Mouse (Mus musculus): ENCODE measurements around the gene Ndufv1. TPM values are rescaled to one million over a fixed set of nuclear protein-coding genes. Genes with fewer than 3 reads are reported as not detected.
"Not testable (repeated sequence)": the region's sequence is repeated elsewhere in the genome, so short reads cannot be mapped to it uniquely, and the experiment has no call there.

Ndufv1 gene
- polyA plus RNA-seq, 1 experiment, result 165 TPM

DNA sequence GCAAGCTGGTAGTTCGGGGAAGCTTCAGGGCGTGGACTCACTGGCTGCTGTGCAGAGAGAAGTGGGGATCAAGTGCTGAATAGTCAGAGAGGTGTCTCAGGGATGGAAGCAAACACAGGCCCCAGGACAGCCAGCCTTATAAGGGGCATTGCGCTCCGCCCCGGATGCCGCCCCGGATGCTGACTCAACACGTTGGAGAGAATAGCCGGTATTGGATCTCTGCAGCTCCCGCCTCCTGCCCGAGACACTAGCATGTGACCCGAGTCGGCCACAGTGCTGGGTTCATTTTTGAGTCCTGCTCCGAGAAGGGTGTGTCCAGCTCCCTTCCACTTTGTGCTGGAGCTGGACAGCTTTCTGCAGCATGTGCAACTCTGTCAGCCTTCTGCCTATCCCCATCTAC is 29.5 kb upstream of the Ndufv1 start:
- no peak for DNase-seq (ENCODE audit: low read depth)

DNA sequence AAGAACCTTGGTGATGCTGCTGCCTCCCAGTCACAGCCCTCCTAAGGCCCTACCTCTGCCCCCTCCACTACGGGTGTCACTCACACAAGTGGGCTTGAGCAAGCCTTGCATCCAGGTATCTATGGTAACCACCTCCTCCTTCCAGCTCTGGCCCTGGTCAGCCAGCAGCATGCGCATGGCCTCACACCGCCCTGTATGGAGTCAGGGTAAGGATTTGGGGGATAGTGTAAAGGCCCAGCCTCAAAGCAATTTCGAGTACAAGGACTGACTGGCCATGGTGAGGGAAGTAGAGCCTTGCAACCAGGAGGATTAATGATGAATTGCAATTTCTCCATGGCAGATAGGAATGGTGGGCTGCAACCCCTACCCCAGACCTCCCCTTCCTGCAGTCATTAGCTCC is 28.9 kb upstream of the Ndufv1 start:
- not testable (repeated sequence) for DNase-seq (ENCODE audit: low read depth)

DNA sequence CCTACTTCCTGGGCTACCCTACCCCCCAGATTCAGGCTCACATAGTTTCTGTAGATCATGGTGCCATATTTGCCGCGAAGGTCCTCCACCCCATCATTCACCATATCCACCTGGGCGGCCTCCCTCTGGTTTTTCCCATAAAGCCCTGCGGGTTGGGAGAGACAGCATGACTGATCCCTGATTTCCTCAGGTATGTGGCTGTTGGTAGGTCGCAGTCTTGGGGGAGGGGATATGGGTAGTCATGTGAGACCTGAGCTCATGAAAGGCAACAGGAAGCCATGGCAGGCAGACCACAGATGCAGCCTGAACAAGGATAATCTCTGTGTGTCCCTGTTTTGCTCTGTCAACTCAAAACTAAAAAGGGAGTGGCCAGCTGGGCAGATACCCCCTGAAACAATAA is 28.3 kb upstream of the Ndufv1 start:
- not testable (repeated sequence) for DNase-seq (ENCODE audit: low read depth)

DNA sequence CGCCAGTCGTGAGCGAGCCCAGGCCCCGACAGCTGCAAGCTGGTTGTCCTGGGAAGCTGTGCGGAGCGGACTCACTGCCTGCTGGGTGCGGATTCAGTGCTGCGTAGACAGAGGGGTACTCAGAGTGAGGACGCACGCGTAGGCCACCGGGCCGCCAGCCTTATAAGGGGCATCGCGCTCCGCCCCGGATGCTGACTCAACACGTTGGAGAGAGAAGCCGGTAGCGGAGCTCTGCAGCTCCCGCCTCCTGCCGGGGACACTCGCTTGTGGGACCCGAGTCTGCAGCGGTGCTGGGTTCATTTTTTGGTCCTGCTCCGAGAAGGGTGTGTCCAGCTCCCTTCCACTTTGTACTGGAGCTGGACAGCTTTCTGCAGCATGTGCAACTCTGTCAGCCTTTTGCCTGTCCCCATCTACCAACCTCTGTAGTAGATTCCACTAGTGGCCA is 25.2 kb upstream of the Ndufv1 start, which contains the start of gene Gstp1:
Gene Gstp1, minus strand, starts transcription at position 198 of the 445 bp plus-strand sequence.
- no peak for DNase-seq (ENCODE audit: low read depth)

DNA sequence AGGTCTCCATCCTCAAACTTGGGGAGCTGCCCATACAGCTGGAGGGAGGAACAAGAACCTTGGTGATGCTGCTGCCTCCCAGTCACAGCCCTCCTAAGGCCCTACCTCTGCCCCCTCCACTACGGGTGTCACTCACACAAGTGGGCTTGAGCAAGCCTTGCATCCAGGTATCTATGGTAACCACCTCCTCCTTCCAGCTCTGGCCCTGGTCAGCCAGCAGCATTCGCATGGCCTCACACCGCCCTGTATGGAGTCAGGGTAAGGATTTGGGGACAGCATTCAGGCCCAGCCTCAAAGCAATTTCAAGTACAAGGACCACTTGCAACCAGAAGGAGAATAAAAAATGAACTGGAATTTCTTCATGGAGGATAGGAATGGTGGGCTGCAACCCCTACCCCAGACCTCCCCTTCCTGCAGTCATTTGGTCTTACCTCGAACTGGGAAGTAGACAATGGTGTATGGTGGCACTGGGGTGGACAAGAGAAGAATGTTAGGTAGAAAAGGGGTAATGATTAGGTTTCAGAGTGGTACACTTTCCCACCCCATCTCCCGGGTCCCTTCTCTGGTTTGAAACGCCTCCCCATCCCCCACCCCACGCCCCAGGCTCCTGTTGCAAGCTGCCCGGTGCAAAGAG is 24.7 kb upstream of the Ndufv1 start:
- DNase-seq (ENCODE audit: low read depth), result not testable (repeated sequence)

DNA sequence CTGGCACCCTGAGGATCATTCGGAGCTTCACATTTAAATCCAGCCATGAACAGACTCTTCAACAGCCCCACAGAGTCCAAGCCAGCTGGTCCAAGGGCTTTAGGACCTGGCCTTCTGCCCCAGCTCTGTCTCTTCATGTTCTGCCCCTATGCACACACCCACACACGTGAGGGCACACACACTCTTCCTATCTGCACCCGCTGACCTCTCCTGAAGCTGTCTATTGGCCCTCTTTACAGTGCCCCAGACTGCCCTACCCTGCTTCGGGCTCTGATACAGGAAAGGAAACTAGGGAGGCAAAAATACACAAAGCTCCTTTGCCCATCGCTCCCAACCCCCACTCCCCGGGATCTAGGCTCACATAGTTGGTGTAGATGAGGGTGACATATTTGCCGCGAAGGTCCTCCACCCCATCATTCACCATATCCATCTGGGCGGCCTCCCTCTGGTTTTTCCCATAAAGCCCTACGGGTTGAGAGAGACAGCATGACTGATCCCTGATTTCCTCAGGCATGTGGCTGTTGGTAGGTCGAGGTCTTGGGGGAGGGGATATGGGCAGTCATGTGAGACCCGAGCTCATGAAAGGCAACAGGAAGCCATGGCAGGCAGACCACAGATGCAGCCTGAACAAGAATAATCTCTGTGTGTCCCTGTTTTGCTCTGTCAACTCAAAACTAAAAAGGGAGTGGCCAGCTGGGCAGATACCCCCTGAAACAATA is 23.9 kb upstream of the Ndufv1 start:
- no peak for DNase-seq (ENCODE audit: low read depth)

DNA sequence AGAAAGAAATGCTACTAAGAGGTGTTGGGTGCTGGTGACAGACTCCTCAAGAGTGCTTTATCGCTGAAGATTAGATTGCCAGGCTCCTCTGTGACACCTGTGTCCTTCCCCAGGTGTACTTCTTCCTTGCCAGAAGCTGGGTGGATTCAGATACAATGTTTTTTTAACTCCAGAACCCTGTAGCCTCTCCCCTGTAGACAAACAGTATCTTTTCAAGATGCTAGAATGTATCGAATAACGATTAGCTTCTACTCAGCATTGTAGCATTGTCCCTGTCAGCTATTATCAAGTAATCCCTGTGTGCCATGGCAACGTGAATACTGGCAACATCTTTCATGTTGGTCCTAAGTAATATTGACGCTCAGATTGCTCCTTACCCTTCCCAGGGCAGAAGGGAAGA is 21.1 kb upstream of the Ndufv1 start:
- DNase-seq (ENCODE audit: low read depth), result no peak

DNA sequence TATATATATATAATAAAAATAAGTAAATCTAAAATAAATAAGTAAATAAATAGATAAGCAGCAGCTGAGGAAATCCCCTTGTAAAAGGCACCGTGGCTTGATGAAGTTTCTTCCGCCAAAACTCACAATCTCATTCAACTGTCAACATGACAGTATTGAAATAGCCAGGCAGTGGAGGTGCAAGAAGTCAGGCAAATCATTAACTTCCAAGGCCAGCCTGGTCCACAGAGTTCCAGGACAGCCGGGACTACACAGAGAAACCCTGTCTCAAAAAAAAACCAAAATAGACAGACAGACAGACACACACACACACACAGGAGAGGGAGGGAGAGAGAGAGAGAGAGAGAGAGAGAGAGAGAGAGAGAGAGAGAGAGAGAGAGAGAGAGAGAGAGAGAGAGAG is 20.7 kb upstream of the Ndufv1 start:
- no peak for DNase-seq (ENCODE audit: low read depth)

DNA sequence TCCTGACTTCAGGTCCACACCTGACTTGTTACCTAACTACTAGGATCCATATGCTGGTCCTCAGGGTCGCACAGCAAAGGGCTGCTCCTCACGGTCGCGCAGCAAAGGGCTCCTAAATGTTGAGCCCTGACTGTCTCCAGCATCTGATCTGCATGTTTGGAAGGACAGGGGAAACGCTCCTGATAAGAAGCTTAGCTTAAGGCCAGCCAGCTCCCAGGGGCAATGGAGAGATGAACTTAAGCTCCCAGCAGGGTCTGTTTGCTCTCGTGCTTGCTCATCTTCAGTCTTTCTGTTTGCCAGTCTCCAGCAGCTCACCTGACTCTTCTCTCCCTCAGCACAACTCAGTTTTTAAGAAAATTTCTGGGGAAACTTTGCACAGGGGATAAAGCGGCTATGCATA is 20.1 kb upstream of the Ndufv1 start:
- no peak for DNase-seq (ENCODE audit: low read depth)

DNA sequence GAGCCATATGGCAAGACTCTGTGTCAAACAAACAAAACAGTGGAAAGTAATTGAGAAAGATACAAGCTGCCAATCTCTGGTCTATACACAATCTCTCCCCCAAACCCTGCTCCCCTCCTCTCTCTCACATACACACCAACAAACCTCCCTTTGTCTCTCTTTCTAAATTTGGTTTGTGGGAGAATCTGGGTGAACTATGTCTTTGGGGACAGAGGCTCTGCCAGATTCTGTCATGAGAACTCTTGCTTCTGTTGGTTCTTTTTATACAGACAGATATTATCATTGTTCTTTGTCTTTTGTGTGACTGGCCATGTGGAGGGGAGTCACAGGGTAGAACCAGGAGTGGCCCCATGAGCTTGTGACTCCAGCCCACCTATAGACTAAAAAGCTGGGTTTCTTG is 15.0 kb upstream of the Ndufv1 start:
- DNase-seq (ENCODE audit: low read depth), result no peak

DNA sequence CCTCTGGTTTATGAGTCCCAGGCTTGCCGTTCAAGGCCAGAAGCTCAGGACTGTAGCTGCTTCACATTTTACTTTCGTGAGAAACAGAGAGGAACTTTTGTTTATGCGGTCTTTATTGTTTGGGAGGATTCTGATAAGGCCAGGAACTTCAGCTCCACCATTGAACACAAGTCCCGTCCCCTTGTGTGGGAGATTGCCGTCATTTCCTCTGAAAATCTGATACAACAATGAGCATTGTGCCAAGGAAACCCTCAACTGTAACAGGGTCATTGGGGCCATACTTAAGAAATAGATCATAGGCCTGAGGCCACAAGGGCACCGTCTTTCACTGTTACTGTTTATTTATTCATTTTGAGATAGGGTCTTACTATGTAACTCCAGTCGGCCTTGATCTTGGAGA is 10.6 kb upstream of the Ndufv1 start:
- DNase-seq (ENCODE audit: low read depth), result no peak

DNA sequence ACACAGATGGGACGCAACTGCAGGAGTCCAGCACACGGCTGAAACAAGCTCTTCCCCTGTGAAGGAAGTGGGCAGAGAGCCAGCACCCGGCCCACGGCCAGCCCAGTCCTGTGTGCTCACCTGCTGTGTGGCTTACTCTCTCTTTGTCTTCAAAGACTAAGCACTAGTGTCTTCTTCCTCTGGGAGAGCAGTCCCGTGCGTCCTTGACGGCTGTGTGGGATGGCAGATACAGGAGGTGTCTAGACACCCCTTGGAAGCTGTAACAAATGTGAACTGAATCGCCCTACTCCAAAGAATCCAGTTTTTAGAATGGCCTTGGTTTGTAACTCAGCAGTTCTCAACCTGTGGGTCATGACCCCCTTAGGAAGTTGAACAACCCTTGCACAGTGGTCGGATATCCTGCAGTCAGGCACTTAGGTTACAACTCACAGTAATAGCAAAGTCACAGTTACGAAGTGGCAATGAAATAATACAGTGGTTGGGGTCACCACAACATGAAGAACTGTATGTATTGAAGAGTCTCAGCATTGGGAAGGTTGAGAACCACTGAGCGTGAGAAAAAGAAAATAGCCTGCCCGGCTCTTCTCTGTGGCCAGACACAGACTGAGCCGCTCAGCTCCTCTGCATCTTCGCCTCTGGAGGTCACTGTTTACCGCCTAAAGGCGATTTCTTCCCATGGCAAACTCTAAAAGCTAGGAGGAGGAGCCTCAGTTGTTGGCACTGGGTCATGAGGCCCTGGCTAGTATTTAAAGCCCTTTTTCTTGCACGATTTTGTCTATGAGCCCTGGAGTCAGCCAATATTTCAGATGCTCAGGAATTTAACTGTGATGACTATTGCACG is 6.4 kb upstream of the Ndufv1 start:
- DNase-seq (ENCODE audit: low read depth), result peak; percentile 44

DNA sequence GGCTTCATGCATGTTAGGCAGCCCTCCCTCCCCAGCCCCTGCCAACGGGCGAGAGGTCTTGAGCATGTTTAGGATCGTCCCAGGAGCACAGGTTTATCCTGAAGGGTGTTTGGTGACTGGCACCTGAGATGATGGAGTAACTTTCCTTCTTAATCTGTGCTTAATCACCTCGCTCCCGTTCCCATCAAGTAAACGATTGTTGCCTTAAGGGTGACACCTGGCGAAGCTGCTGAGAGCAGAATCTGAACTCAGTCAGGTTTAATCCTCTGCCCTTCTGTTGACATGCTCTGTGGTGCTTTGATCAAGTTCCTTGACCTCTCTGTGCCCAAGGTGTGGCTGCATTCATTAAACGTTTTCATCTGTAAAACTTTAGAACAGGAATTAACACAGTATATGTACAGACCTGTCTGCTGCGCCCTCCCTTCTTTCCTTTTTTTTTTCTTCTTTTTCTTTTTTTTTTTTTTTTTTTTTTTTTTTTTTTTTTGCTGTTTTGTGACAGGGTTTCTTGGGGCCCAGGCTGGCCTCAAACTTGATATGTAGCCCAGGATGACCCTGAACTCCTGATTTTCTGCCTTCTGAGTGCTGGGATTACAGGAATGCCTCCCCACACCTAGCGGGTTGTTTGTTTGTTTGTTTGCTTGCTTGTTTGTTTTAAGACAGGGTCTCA is 5.4 kb upstream of the Ndufv1 start:
- DNase-seq (ENCODE audit: low read depth), result peak; percentile 72

DNA sequence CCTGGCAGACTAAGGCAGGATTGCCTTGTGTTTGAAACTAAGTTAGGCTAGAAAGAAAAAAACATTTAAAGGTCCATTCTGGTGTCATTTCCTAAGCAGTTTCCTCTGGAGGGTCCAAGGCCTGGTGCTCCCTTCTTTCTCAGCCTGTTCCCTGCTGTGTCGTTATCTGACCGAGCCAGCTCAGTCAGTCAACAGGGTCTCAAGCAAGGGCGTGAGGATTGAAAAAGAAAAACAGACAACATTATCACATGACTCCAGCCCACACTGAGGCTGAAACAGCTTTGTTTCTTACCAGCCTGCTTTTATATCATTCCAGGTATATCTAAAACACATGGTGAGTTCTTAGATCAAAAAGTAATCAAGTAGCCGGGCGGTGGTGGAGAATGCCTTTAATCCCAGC is 3.0 kb upstream of the Ndufv1 start:
- no peak for DNase-seq (ENCODE audit: low read depth)

DNA sequence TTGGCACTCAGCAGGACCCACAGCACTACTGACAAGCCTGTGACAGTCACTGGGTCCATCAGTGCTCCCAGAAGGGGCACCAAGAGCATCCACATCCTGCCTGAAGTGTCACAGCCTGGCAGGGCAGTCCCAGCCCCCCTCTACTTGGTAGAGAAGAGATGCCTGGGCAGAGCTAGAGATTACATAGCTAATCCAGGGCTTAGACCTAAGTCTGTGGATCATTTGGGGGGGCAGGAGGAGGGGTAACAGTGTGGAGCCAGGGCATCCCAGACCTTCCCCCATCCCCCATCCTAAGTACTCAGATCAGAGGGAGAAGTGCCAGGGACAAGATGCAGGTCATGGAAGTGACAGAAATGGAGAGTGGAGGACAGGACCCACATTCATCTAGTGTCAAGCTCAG is 2.2 kb upstream of the Ndufv1 start:
- DNase-seq (ENCODE audit: low read depth), result no peak

DNA sequence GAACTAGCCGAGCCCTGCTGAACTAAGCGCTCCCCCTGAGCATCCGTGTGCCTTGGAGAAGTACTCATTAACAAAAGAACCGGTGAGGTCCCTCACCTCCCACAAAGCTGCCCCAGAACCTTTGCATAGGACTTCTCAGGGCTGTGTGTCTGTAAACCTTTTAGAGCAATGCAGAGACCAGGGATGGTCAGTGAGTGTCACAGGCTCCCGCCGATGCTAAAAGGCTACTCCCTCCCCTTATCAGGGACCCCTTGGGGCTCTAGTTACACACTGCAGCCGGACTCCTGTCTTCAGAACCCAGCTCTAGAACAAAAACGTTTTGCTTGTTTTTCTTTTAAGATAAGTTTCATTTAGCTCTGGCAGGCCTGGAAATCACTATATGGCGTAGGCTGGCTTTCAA is 460 bp upstream of the Ndufv1 start:
- no peak for DNase-seq (ENCODE audit: low read depth)

DNA sequence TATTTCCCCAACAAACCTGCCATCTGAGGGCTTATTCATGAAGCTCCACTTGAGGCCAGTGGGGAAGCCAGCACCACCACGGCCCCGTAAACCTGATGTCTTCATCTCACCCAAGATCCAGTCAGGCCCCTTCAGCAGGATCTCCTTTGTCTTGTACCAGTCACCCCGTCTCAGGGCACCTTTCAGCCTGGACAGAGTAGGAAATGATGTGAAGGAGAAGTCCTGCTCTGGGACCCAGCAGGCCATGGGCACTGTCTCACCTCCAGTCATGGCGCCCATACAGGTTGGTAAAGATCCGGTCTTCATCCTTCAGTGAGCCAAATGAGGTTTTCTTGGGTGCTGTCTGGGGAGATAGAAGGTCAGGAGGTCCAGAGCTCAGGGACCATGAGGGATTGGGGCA is 1.5 kb downstream of the Ndufv1 start:
- DNase-seq (ENCODE audit: low read depth), result no peak

DNA sequence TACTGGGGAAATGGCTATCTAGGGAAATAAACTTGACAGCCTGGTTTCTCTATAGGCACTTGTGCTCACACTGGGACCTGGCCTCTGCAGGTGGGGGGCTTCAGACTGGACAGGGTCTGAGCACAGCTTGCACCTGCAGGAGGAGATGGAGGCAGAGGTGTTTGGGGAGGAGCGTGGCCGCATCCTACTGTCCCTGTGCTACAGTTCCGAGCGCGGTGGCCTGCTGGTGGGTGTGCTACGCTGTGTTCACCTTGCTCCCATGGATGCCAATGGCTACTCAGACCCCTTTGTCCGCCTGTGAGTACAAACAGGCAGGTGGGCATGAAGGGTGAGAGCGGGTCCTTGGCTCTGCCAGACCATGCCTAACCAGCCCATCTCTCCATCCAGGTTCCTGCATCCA is 6.6 kb downstream of the Ndufv1 start:
- DNase-seq (ENCODE audit: low read depth), result no peak

DNA sequence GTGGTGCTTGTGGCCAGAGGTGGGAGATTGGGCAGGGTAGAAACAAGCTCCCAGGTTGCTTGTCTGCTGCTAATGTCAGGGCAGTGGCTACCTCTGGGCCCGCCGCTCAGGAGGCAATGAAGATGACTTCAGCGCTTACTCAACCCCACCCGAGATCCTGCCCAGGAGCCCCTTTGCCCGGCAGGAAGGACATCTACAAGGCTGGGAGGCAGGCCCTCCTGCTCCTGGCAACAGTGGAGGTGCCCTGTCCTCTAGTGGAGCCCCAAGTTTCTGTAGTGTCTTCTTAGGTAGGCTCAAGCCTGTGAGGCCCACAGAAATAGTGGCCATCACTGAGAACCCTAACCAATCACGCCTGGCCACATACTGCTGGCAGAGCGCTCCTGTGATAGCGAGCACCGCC is 7.5 kb downstream of the Ndufv1 start:
- no peak for DNase-seq (ENCODE audit: low read depth)

DNA sequence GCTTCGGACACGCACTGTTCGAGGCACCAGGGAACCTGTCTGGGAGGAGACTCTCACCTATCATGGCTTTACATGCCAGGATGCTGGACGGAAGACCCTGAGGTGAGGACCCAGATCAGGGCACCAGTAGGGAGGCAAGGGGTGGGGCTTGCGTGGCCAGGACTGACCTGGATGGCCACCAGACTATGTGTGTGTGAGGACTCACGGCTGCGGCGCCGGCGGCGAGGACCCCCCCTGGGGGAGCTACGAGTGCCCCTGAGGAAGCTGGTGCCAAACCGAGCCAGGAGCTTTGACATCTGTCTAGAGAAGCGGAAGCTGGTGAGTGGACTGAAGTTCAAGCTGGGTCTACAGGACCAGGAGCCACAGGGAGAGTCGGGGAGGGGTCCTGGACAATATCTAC is 8.3 kb downstream of the Ndufv1 start:
- DNase-seq (ENCODE audit: low read depth), result no peak

DNA sequence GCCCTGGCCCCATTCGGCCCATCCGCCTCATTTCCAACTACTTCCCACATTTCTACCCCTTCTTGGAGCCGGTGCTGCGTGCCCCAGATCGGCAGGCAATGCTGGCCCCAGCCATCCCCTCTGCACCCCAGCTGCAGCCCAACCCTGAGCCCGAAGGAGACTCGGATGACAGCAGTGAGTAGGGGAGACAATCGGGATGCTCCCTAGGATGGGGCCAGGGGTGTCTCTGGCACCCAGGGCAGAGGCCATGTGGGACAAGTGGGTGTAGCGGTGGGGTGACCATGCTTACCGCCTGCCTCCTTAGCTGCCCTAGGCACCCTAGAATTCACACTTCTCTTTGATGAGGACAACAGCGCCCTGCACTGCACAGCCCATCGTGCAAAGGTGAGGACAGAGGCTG is 9.0 kb downstream of the Ndufv1 start:
- DNase-seq (ENCODE audit: low read depth), result no peak

DNA sequence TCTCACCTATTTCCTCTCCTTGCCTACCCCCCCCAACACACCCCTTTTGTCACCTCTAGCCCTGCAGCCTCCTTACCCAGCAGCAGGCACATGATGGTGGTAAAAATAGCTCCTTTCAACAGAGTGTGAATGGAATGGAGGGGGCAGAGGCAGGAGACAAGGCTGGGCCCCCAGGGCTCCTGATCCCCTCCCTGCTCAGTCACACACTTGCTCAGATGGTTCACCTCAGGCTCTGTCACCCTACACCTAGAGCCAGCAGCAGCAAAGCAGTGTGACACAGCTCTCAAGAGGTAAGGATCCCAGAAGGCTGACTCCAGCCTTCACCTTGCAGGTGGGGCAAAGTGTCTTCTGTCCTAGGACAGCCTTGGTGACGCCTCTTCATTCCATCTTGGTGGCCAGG is 9.5 kb downstream of the Ndufv1 start, which contains the start of gene Doc2g:
Gene Doc2g, plus strand, starts transcription at position 202 of the 400 bp plus-strand sequence.
- DNase-seq (ENCODE audit: low read depth), result no peak

Measured in gonadal fat pad, adult 2 months (tissue).